Mouse (Mus musculus) MEL (cell line): ENCODE measurements around the gene Slc2a1. TPM values are rescaled to one million over a fixed set of nuclear protein-coding genes. Genes with fewer than 3 reads are reported as not detected.

Experiments
- DNase-seq: peaks from one replicate; pipeline ENCODE4 v3.0.0; 2011; ENCODE audit warnings: low read depth, low spot score
- H3K27ac ChIP-seq: 2 replicates; pipeline ENCODE4 v1.5.1; 2012; ENCODE audit warnings: low read depth, mild to moderate bottlenecking, control low read depth, low read length, moderate library complexity; ENCODE audit not compliant: control insufficient read depth
- H3K27me3 ChIP-seq, 2 experiments: fragments of 150-350 bp in 1 of 2; sonication (generic) in 1 of 2; 2 replicates each; pipeline ENCODE4 v1.6.1; 2012; ENCODE audit warnings: low read length in 2 of 2, mild to moderate bottlenecking in 2 of 2, improper control_type of control experiment in 1 of 2, moderate library complexity in 1 of 2; ENCODE audit not compliant: insufficient read depth in 2 of 2, control insufficient read depth in 1 of 2
- H3K36me3 ChIP-seq, 2 experiments: 2 replicates each; pipeline ENCODE4 v1.6.1; 2012 to 2014; ENCODE audit warnings: low read length in 2 of 2, improper control_type of control experiment in 1 of 2, inconsistent platforms in 1 of 2, mild to moderate bottlenecking in 1 of 2; ENCODE audit not compliant: insufficient read depth in 2 of 2, control insufficient read depth in 1 of 2
- H3K4me1 ChIP-seq, 2 experiments: fragments of 150-350 bp in 1 of 2; sonication (generic) in 1 of 2; 2 replicates each; pipeline ENCODE4 v1.6.1; 2012; ENCODE audit warnings: low read length in 2 of 2, improper control_type of control experiment in 1 of 2, mild to moderate bottlenecking in 1 of 2; ENCODE audit not compliant: insufficient read depth in 2 of 2, control insufficient read depth in 1 of 2
- H3K4me3 ChIP-seq, 2 experiments: fragments of 150-350 bp in 1 of 2; sonication (generic) in 1 of 2; 2 replicates each; pipeline ENCODE4 v1.5.1; 2012; ENCODE audit warnings: low read depth in 2 of 2, low read length in 2 of 2, mild to moderate bottlenecking in 2 of 2, moderate library complexity in 2 of 2, control low read depth in 1 of 2, improper control_type of control experiment in 1 of 2; ENCODE audit not compliant: control insufficient read depth in 1 of 2, insufficient read depth in 1 of 2
- H3K79me2 ChIP-seq: 2 replicates; pipeline ENCODE4 v1.6.1; 2012; ENCODE audit warnings: mild to moderate bottlenecking, low read length, moderate library complexity; ENCODE audit not compliant: control insufficient read depth, poor library complexity, insufficient read depth
- H3K9ac ChIP-seq: 2 replicates; pipeline ENCODE4 v1.6.1; 2012; ENCODE audit warnings: low read depth, mild to moderate bottlenecking, control low read depth, low read length, moderate library complexity; ENCODE audit not compliant: control insufficient read depth, poor library complexity, severe bottlenecking
- H3K9me3 ChIP-seq: fragments of 150-350 bp; sonication (generic); replicated peaks from 2 replicates; pipeline ENCODE4 v1.6.1; 2012; ENCODE audit warnings: mild to moderate bottlenecking, low read length, improper control_type of control experiment, moderate library complexity; ENCODE audit not compliant: insufficient read depth
- BHLHE40 ChIP-seq: IDR thresholded peaks from 2 replicates; pipeline ENCODE4 v1.6.1; 2012; ENCODE audit warnings: low read depth, mild to moderate bottlenecking, inconsistent platforms, low read length, improper control_type of control experiment, borderline replicate concordance
- CHD1 ChIP-seq: IDR thresholded peaks from 2 replicates; pipeline ENCODE4 v1.6.1; 2012; ENCODE audit warnings: low read depth, mild to moderate bottlenecking, inconsistent platforms, low read length, improper control_type of control experiment
- CTCF ChIP-seq, 3 experiments: IDR thresholded peaks in 2 of 3; conservative IDR thresholded peaks in 1 of 3; 2 replicates each; pipeline ENCODE4 v1.5.1; 2011 to 2012; ENCODE audit warnings: low read length in 3 of 3, low read depth in 2 of 3, mild to moderate bottlenecking in 2 of 3, improper control_type of control experiment in 1 of 3, inconsistent platforms in 1 of 3, mixed read lengths in 1 of 3, moderate library complexity in 1 of 3; ENCODE audit not compliant: control insufficient read depth in 1 of 3, insufficient read depth in 1 of 3, poor library complexity in 1 of 3, severe bottlenecking in 1 of 3
- E2F4 ChIP-seq: IDR thresholded peaks from 2 replicates; pipeline ENCODE4 v1.6.1; 2011; ENCODE audit warnings: low read depth, low read length, improper control_type of control experiment, borderline replicate concordance
- ELF1 ChIP-seq: IDR thresholded peaks from 2 replicates; pipeline ENCODE4 v1.6.1; 2014; ENCODE audit warnings: low read depth, mild to moderate bottlenecking, inconsistent platforms, low read length, improper control_type of control experiment, moderate library complexity
- EP300 ChIP-seq, 2 experiments: IDR thresholded peaks; 2 replicates each; pipeline ENCODE4 v1.6.1; 2011; ENCODE audit warnings: improper control_type of control experiment in 2 of 2, low read length in 2 of 2, low read depth in 1 of 2, mild to moderate bottlenecking in 1 of 2
- ETS1 ChIP-seq: IDR thresholded peaks from 2 replicates; pipeline ENCODE4 v1.6.1; 2012; ENCODE audit warnings: low read depth, mild to moderate bottlenecking, inconsistent platforms, low read length, improper control_type of control experiment, moderate library complexity
- GABPA ChIP-seq: IDR thresholded peaks from 2 replicates; pipeline ENCODE4 v1.6.1; 2012; ENCODE audit warnings: low read depth, mild to moderate bottlenecking, inconsistent platforms, low read length, improper control_type of control experiment, moderate library complexity
- GATA1 ChIP-seq: IDR thresholded peaks from 2 replicates; pipeline ENCODE4 v1.6.1; 2011; ENCODE audit warnings: low read depth, low read length, improper control_type of control experiment
- JUND ChIP-seq: IDR thresholded peaks from 2 replicates; pipeline ENCODE4 v1.6.1; 2011; ENCODE audit warnings: low read depth, mild to moderate bottlenecking, improper control_type of control experiment, low read length
- MAFK ChIP-seq: IDR thresholded peaks from 2 replicates; pipeline ENCODE4 v1.6.1; 2011; ENCODE audit warnings: low read depth, mild to moderate bottlenecking, low read length, improper control_type of control experiment, borderline replicate concordance
- MAZ ChIP-seq: IDR thresholded peaks from 2 replicates; pipeline ENCODE4 v1.6.1; 2012; ENCODE audit warnings: low read depth, mild to moderate bottlenecking, inconsistent platforms, low read length, improper control_type of control experiment
- MEF2A ChIP-seq: IDR thresholded peaks from 2 replicates; pipeline ENCODE4 v1.6.1; 2014; ENCODE audit warnings: low read depth, mild to moderate bottlenecking, inconsistent platforms, low read length, improper control_type of control experiment; ENCODE audit not compliant: poor library complexity, insufficient replicate concordance, severe bottlenecking; ENCODE audit errors: extremely low read depth
- MXI1 ChIP-seq: IDR thresholded peaks from 2 replicates; pipeline ENCODE4 v1.6.1; 2011; ENCODE audit warnings: mild to moderate bottlenecking, low read depth, low read length, improper control_type of control experiment
- MYB ChIP-seq: IDR thresholded peaks from 2 replicates; pipeline ENCODE4 v1.6.1; 2011; ENCODE audit warnings: mild to moderate bottlenecking, low read depth, low read length, improper control_type of control experiment
- MYC ChIP-seq: IDR thresholded peaks from 2 replicates; pipeline ENCODE4 v1.6.1; 2011; ENCODE audit warnings: low read depth, mild to moderate bottlenecking, low read length, improper control_type of control experiment, moderate library complexity
- NRF1 ChIP-seq: IDR thresholded peaks from 2 replicates; pipeline ENCODE4 v1.6.1; 2014; ENCODE audit warnings: low read depth, mild to moderate bottlenecking, inconsistent platforms, low read length, improper control_type of control experiment, moderate library complexity; ENCODE audit not compliant: poor library complexity, insufficient read depth, severe bottlenecking
- POLR2A ChIP-seq, 2 experiments: IDR thresholded peaks; 2 replicates each; pipeline ENCODE4 v1.6.1; 2011 to 2012; ENCODE audit warnings: low read length in 2 of 2, mild to moderate bottlenecking in 2 of 2, control low read depth in 1 of 2, improper control_type of control experiment in 1 of 2, low read depth in 1 of 2, moderate library complexity in 1 of 2; ENCODE audit not compliant: control insufficient read depth in 1 of 2, insufficient read depth in 1 of 2, poor library complexity in 1 of 2
- RAD21 ChIP-seq: IDR thresholded peaks from 2 replicates; pipeline ENCODE4 v1.6.1; 2011; ENCODE audit warnings: mild to moderate bottlenecking, low read depth, low read length, improper control_type of control experiment
- RCOR1 ChIP-seq: IDR thresholded peaks from 2 replicates; pipeline ENCODE4 v1.6.1; 2012; ENCODE audit warnings: low read depth, mild to moderate bottlenecking, inconsistent platforms, low read length, improper control_type of control experiment
- SMC3 ChIP-seq: IDR thresholded peaks from 2 replicates; pipeline ENCODE4 v1.6.1; 2011; ENCODE audit warnings: low read depth, low read length, improper control_type of control experiment
- TAL1 ChIP-seq: IDR thresholded peaks from 2 replicates; pipeline ENCODE4 v1.6.1; 2012; ENCODE audit warnings: mild to moderate bottlenecking, inconsistent platforms, low read length, moderate library complexity, mixed read lengths
- TBP ChIP-seq: IDR thresholded peaks from 2 replicates; pipeline ENCODE4 v1.8.0; 2011; ENCODE audit warnings: low read depth, low read length, improper control_type of control experiment
- USF1 ChIP-seq: IDR thresholded peaks from 2 replicates; pipeline ENCODE4 v1.6.1; 2014; ENCODE audit warnings: low read depth, mild to moderate bottlenecking, inconsistent platforms, low read length, improper control_type of control experiment, moderate library complexity
- ZKSCAN1 ChIP-seq: IDR thresholded peaks from 2 replicates; pipeline ENCODE4 v1.6.1; 2012; ENCODE audit warnings: low read depth, mild to moderate bottlenecking, inconsistent platforms, low read length, improper control_type of control experiment, moderate library complexity
- ZNF384 ChIP-seq: IDR thresholded peaks from 2 replicates; pipeline ENCODE4 v1.6.1; 2012; ENCODE audit warnings: low read depth, mild to moderate bottlenecking, inconsistent platforms, low read length, improper control_type of control experiment
- polyA plus RNA-seq, 2 experiments: library from polyadenylated mRNA; stranded (reverse) in 1 of 2; unstranded in 1 of 2; fragments of >175 nt in 1 of 2; fragments of >200 nt in 1 of 2; gene quantifications; 2 replicates each; pipeline versions ENCODE4 v1.2.1 to v1.2.4; 2012; ENCODE audit warnings: low replicate concordance in 2 of 2, low read depth in 1 of 2; ENCODE audit not compliant: insufficient read length in 2 of 2, insufficient read depth in 1 of 2, missing spikeins in 1 of 2
- total RNA-seq: library from RNA; depleted of rRNA; stranded (reverse); fragments of 300-350 nt; gene quantifications from 2 replicates; pipeline ENCODE4 v1.2.3, GENCODE M21; 2012

Slc2a1 gene
- total and polyA plus RNA-seq, 3 experiments: 15.9 to 99.5 TPM; not detected in 1

GRCm38 (mm10) chr4:119079928-119080327 is 28.6 kb upstream of the Slc2a1 start:
- Histone ChIP-seq H3K9me3 (no peaks in the 10 kb centered on the region), H3K27me3 (no peaks in the 10 kb centered on the region), H3K4me3 (no peak overlapping the region), H3K9ac (no peak overlapping the region), H3K36me3 (peaks cover 0 to 25% of the 10 kb centered on the region in 2 experiments; a peak in 2 of 4 replicates), H3K4me1 (peaks cover 10 to 32% of the 10 kb centered on the region in 2 experiments), H3K27ac (no peak overlapping the region), H3K79me2 (no peaks in the 10 kb centered on the region)
- no peak for DNase-seq
- TF ChIP-seq ZNF384 (no peak), RAD21 (no peak), RCOR1 (no peak), GATA1 (no peak), BHLHE40 (no peak), E2F4 (no peak), TBP (no peak), ELF1 (no peak), MYB (no peak), CHD1 (no peak), ZKSCAN1 (no peak), CTCF (IDR thresholded peaks at IDR 0.05 in 2 of 3, conservative IDR thresholded peaks at IDR 0.05 in 1 of 3; ENCODE audit: control insufficient read depth in 1 of 3, insufficient read depth in 1 of 3, low read depth in 2 of 3, low read length in 3 of 3, poor library complexity in 1 of 3, severe bottlenecking in 1 of 3) (no peak), MAZ (no peak), SMC3 (no peak), ETS1 (no peak), USF1 (no peak), MYC (no peak), MXI1 (no peak), TAL1 (no peak), NRF1 (no peak)

GRCm38 (mm10) chr4:119082740-119083231 is 25.7 kb upstream of the Slc2a1 start:
- H3K27ac ChIP-seq: peak overlapping the region; percentile 36; the same call in 1 of the 2 replicates
- TF ChIP-seq JUND (0 out of 2 replicates have a peak, but pooled peaks have one; percentile 45), ETS1 (peak; percentile 65; the same call in 1 of the 2 replicates), RCOR1 (peak; percentile 59; the same call in 1 of the 2 replicates), MAFK (0 out of 2 replicates have a peak, but pooled peaks have one; percentile 40), EP300 (IDR thresholded peaks at IDR 0.05; ENCODE audit: low read depth in 1 of 2, low read length in 2 of 2) (peak; percentile 68 to 81), MEF2A (no peak), MYB (0 out of 2 replicates have a peak, but pooled peaks have one; percentile 37), POLR2A (IDR thresholded peaks at IDR 0.05; ENCODE audit: control insufficient read depth in 1 of 2, insufficient read depth in 1 of 2, low read depth in 1 of 2, low read length in 2 of 2, poor library complexity in 1 of 2) (no peak), USF1 (no peak), GABPA (peak; percentile 76; the same call in 1 of the 2 replicates), GATA1 (peak; percentile 87)
- peaks cover 8 to 13% of the 10 kb centered on the region in 2 experiments for H3K4me1 ChIP-seq
- peak; percentile 82 for DNase-seq
- no peaks in the 10 kb centered on the region for H3K79me2 ChIP-seq
- peaks cover 0 to 18% of the 10 kb centered on the region in 2 experiments; a peak in 2 of 4 replicates for H3K36me3 ChIP-seq
- H3K27me3 ChIP-seq: no peaks in the 10 kb centered on the region
- H3K9me3 ChIP-seq: no peaks in the 10 kb centered on the region
- no peak overlapping the region for H3K4me3 ChIP-seq
- H3K9ac ChIP-seq: no peak overlapping the region
